Mouse (Mus musculus): ENCODE data around the gene Rpl28. TPM values are rescaled to one million over a fixed set of nuclear protein-coding genes. Genes with fewer than 3 reads are reported as not detected.
"Not testable (repeated sequence)": the region's sequence is repeated elsewhere in the genome, so short reads cannot be mapped to it uniquely, and the experiment has no call there.

Rpl28 gene
- polyA plus RNA-seq, 1 experiment from 2014 or later, result 238 TPM

GRCm38 (mm10) chr7:4777851-4778637, 14.6 kb upstream of the Rpl28 start:
- peaks cover 15% of the 10 kb centered on the region for H3K4me1 ChIP-seq (replicated peaks; ENCODE audit: control insufficient read depth, insufficient read depth, low read length)
- H3K9ac ChIP-seq (ENCODE audit: low read depth, low read length), result no peak overlapping the region

GRCm38 (mm10) chr7:4779921-4780320, 12.8 kb upstream of the Rpl28 start:
- Histone ChIP-seq H3K9me3 (ENCODE audit: control insufficient read depth, low read length) (no peaks in the 10 kb centered on the region), H3K4me3 (ENCODE audit: low read depth, low read length) (no peak overlapping the region), H3K9ac (ENCODE audit: low read depth, low read length) (no peak overlapping the region), H3K4me2 (no peak overlapping the region), H3K27me3 (replicated peaks; ENCODE audit: control insufficient read depth, insufficient read depth, low read length) (peaks cover 43% of the 10 kb centered on the region), H3K27ac (ENCODE audit: low read depth, low read length) (no peak overlapping the region), H3K36me3 (ENCODE audit: control insufficient read depth, insufficient read depth, low read length) (0 out of 2 replicates have a peak, but pooled peaks cover 2% of the 10 kb centered on the region), H3K4me1 (replicated peaks; ENCODE audit: control insufficient read depth, insufficient read depth, low read length) (peaks cover 24% of the 10 kb centered on the region)
- ATAC-seq (replicated peaks; ENCODE audit: low FRiP score), result no peak
- 23% methylated on average over 5 of the region's 5 CpGs for WGBS
- DNase-seq (ENCODE audit: low spot score), result no peak

More at GRCm38 (mm10) chr7:4777851-4778637, 14.6 kb upstream of the Rpl28 start:
- H3K4me2 ChIP-seq, result no peak overlapping the region; the same call in 1 of the 2 replicates
- ATAC-seq (replicated peaks; ENCODE audit: low FRiP score) (no peak), DNase-seq (ENCODE audit: low spot score) (no peak)
- H3K27ac ChIP-seq (ENCODE audit: low read depth, low read length), result no peak overlapping the region
- H3K4me3 ChIP-seq (ENCODE audit: low read depth, low read length), result no peak overlapping the region
- peaks cover 53% of the 10 kb centered on the region for H3K27me3 ChIP-seq (replicated peaks; ENCODE audit: control insufficient read depth, insufficient read depth, low read length)
- H3K36me3 ChIP-seq (ENCODE audit: control insufficient read depth, insufficient read depth, low read length), result no peaks in the 10 kb centered on the region
- H3K9me3 ChIP-seq (ENCODE audit: control insufficient read depth, low read length), result no peaks in the 10 kb centered on the region
- WGBS, result 13% methylated on average over 20 of the region's 20 CpGs

DNA sequence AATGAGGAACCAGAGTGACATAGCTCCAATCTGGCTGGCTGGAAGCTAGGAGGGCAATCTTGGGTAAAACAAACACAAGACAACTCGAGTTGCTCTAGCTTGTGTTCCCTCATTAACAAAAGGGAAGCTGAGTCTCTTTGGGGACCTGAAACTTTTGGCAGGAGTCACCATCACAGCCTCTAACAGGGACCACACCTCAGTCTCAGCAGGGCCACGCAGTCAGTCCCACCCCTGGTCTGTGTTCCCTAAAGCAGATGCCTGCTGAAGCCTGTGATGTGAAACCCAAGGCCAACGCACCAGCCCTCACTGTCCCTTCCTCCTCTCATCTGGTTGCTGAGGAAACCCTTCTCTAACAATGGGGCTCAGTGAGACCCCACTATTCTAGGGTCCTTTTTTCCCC, 10.5 kb upstream of the Rpl28 start:
- Histone ChIP-seq H3K27ac (ENCODE audit: low read depth, low read length) (no peak overlapping the region), H3K9me3 (ENCODE audit: control insufficient read depth, low read length) (no peaks in the 10 kb centered on the region), H3K27me3 (replicated peaks; ENCODE audit: control insufficient read depth, insufficient read depth, low read length) (peaks cover 21% of the 10 kb centered on the region), H3K9ac (ENCODE audit: low read depth, low read length) (no peak overlapping the region), H3K4me2 (no peak overlapping the region), H3K36me3 (ENCODE audit: control insufficient read depth, insufficient read depth, low read length) (0 out of 2 replicates have a peak, but pooled peaks cover 2% of the 10 kb centered on the region), H3K4me3 (ENCODE audit: low read depth, low read length) (no peak overlapping the region), H3K4me1 (replicated peaks; ENCODE audit: control insufficient read depth, insufficient read depth, low read length) (peaks cover 18% of the 10 kb centered on the region)
- no peak for DNase-seq (ENCODE audit: low spot score)
- no peak for ATAC-seq (replicated peaks; ENCODE audit: low FRiP score)
- 39% methylated on average over 3 of the region's 3 CpGs for WGBS

GRCm38 (mm10) chr7:4782759-4783158, 9.9 kb upstream of the Rpl28 start, which contains the start of the genes Il11 and Tmem190:
Il11 (minus strand) TSS chr7:4782859.
Tmem190 (plus strand) TSS chr7:4782937.
- Histone ChIP-seq H3K9me3 (ENCODE audit: control insufficient read depth, low read length) (no peaks in the 10 kb centered on the region), H3K9ac (ENCODE audit: low read depth, low read length) (peak within 1 kb of the TSS; percentile 26; the same call in 1 of the 2 replicates), H3K4me1 (replicated peaks; ENCODE audit: control insufficient read depth, insufficient read depth, low read length) (peaks cover 19% of the 10 kb centered on the region), H3K36me3 (ENCODE audit: control insufficient read depth, insufficient read depth, low read length) (0 out of 2 replicates have a peak, but pooled peaks cover 2% of the 10 kb centered on the region), H3K4me3 (ENCODE audit: low read depth, low read length) (no peak within 1 kb of the TSS), H3K27me3 (replicated peaks; ENCODE audit: control insufficient read depth, insufficient read depth, low read length) (peaks cover 15% of the 10 kb centered on the region), H3K4me2 (no peak within 1 kb of the TSS; the same call in 1 of the 2 replicates), H3K27ac (ENCODE audit: low read depth, low read length) (no peak within 1 kb of the TSS)
- no peak for DNase-seq (ENCODE audit: low spot score)
- WGBS, result 80% methylated on average over 2 of the region's 2 CpGs
- no peak for ATAC-seq (replicated peaks; ENCODE audit: low FRiP score)

DNA sequence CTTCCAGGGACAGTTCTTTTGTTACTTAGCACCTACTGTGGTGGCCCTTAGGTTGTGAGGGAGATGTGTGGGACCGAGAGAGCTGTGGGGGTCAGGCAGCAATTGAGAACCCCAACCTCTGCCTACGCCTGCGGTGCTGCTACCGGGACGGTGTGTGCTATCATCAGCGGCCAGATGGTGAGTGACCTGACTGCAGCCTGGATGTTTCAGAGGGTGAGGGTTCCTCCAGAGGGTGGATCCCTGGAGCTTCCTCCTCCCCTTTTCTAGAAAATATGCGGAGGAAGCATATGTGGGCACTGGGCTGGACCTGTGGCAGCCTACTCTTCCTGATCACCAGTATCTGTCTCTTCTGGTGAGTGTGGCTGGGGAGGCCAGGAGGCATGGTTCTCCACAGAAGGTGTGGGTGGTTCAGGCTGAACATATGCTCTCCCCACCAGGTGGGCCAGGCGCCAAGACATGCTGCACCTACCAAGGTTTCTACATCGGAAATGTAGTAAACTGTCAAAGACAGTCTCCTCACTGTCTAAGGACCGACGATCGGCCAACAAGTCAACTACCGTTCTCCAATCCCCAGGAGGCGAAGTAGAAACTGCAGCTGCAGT, 8.9 kb upstream of the Rpl28 start:
- Histone ChIP-seq H3K36me3 (ENCODE audit: control insufficient read depth, insufficient read depth, low read length) (0 out of 2 replicates have a peak, but pooled peaks cover 2% of the 10 kb centered on the region), H3K27me3 (replicated peaks; ENCODE audit: control insufficient read depth, insufficient read depth, low read length) (peaks cover 5% of the 10 kb centered on the region), H3K4me3 (ENCODE audit: low read depth, low read length) (no peak overlapping the region), H3K9ac (ENCODE audit: low read depth, low read length) (peak overlapping the region; percentile 26; the same call in 1 of the 2 replicates), H3K4me1 (replicated peaks; ENCODE audit: control insufficient read depth, insufficient read depth, low read length) (peaks cover 20% of the 10 kb centered on the region), H3K4me2 (peak overlapping the region; percentile 27; the same call in 1 of the 2 replicates), H3K9me3 (ENCODE audit: control insufficient read depth, low read length) (no peaks in the 10 kb centered on the region), H3K27ac (ENCODE audit: low read depth, low read length) (no peak overlapping the region; the same call in 1 of the 2 replicates)
- no peak for DNase-seq (ENCODE audit: low spot score)
- WGBS, result 59% methylated on average over 14 of the region's 14 CpGs
- ATAC-seq (replicated peaks; ENCODE audit: low FRiP score), result peak; percentile 81

DNA sequence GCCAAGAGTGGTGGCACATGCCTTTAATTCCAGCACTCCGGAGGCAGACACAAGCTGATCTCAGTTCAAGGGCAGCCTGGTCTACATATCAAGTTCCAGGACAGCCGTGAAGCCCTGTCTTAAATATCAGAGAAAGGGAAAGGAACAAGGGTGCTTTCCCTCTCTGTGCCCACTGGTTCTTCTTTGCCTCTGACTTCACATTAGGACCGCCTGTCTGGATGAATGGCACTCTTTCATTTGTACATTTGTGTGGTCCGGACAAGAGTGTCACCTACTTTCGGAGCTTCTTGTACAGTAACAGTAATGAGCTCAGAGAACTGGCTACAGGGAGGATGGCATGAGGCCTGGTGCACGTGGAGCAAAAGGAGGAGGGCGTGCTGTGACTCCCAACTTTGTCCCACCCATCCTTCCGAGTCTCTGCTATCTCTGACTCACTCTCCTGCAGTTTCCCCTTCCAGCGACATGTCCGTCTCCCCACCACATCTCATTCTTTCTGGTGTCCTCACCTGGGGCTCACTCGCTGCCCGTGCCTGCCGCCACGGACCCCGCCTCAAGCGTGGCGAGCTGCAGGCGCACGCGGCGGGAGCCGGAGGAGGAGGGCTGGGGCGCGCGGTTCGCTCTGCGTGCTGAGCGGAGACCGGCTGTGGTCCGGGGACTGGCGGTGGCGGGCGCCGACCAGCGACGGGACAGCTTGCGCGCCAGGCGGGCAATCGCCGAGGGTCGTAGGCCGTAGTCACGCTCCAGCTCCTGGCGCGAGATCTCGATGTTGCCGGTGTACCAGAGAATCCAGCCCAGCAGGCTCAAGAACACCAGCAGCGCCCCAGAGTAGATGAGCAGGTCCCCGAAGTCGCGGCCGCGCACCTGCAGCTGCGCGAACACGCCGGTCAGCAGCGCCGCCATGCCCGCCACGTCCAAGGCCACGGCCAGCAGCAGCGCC, 3.9 kb upstream of the Rpl28 start:
- Histone ChIP-seq H3K27me3 (replicated peaks; ENCODE audit: control insufficient read depth, insufficient read depth, low read length) (no peaks in the 10 kb centered on the region), H3K4me3 (ENCODE audit: low read depth, low read length) (peak overlapping the region; percentile 67), H3K36me3 (ENCODE audit: control insufficient read depth, insufficient read depth, low read length) (peaks cover 3% of the 10 kb centered on the region), H3K9ac (ENCODE audit: low read depth, low read length) (peak overlapping the region; percentile 87), H3K4me1 (replicated peaks; ENCODE audit: control insufficient read depth, insufficient read depth, low read length) (peaks cover 14% of the 10 kb centered on the region), H3K27ac (ENCODE audit: low read depth, low read length) (peak overlapping the region; percentile 78), H3K9me3 (ENCODE audit: control insufficient read depth, low read length) (no peaks in the 10 kb centered on the region), H3K4me2 (peak overlapping the region; percentile 80)
- DNase-seq (ENCODE audit: low spot score) (peak; percentile 80), ATAC-seq (replicated peaks; ENCODE audit: low FRiP score) (peak; percentile 59)
- 1% methylated on average over 63 of the region's 64 CpGs for WGBS

- peak; percentile 32 for ATAC-seq (replicated peaks; ENCODE audit: low FRiP score)
- no peak for DNase-seq (ENCODE audit: low spot score)
- no peaks in the 10 kb centered on the region for H3K9me3 ChIP-seq (ENCODE audit: control insufficient read depth, low read length)
- H3K36me3 ChIP-seq (ENCODE audit: control insufficient read depth, insufficient read depth, low read length), result peaks cover 9% of the 10 kb centered on the region
- H3K27me3 ChIP-seq (replicated peaks; ENCODE audit: control insufficient read depth, insufficient read depth, low read length), result no peaks in the 10 kb centered on the region
- H3K4me1 ChIP-seq (replicated peaks; ENCODE audit: control insufficient read depth, insufficient read depth, low read length), result peaks cover 16% of the 10 kb centered on the region
- H3K27ac ChIP-seq (ENCODE audit: low read depth, low read length), result peak within 1 kb of the TSS; percentile 78
- 8% methylated on average over 36 of the region's 40 CpGs for WGBS
- peak within 1 kb of the TSS; percentile 87 for H3K9ac ChIP-seq (ENCODE audit: low read depth, low read length)
- H3K4me2 ChIP-seq, result peak within 1 kb of the TSS; percentile 80
- peak within 1 kb of the TSS; percentile 67 for H3K4me3 ChIP-seq (ENCODE audit: low read depth, low read length)
These were observed 3.2 kb upstream of the Rpl28 start, which contains the start of gene Tmem238 for GRCm38 (mm10) chr7:4789436-4789935. Tmem238 (minus strand) TSS chr7:4789656.

- Histone ChIP-seq H3K4me3 (ENCODE audit: low read depth, low read length) (peak overlapping the region; percentile 93), H3K36me3 (ENCODE audit: control insufficient read depth, insufficient read depth, low read length) (peaks cover 31% of the 10 kb centered on the region), H3K9ac (ENCODE audit: low read depth, low read length) (peak overlapping the region; percentile 100), H3K4me1 (replicated peaks; ENCODE audit: control insufficient read depth, insufficient read depth, low read length) (peaks cover 13% of the 10 kb centered on the region), H3K27ac (ENCODE audit: low read depth, low read length) (peak overlapping the region; percentile 96), H3K4me2 (peak overlapping the region; percentile 97)
- not testable (repeated sequence) for H3K27me3 ChIP-seq (replicated peaks; ENCODE audit: control insufficient read depth, insufficient read depth, low read length); ATAC-seq (replicated peaks; ENCODE audit: low FRiP score); DNase-seq (ENCODE audit: low spot score); H3K9me3 ChIP-seq (ENCODE audit: control insufficient read depth, low read length)
- under 1% methylated on average over 31 of the region's 31 CpGs for WGBS
These were observed 574 bp downstream of the Rpl28 start for GRCm38 (mm10) chr7:4793248-4793647.

Measured in liver, embryonic 11.5 days (tissue).